Mouse (Mus musculus): ENCODE data around the gene Snd1. TPM values are rescaled to one million over a fixed set of nuclear protein-coding genes. Genes with fewer than 3 reads are reported as not detected.

Snd1 gene
- polyA plus RNA-seq, 1 experiment from 2014 or later = 127 TPM

DNA sequence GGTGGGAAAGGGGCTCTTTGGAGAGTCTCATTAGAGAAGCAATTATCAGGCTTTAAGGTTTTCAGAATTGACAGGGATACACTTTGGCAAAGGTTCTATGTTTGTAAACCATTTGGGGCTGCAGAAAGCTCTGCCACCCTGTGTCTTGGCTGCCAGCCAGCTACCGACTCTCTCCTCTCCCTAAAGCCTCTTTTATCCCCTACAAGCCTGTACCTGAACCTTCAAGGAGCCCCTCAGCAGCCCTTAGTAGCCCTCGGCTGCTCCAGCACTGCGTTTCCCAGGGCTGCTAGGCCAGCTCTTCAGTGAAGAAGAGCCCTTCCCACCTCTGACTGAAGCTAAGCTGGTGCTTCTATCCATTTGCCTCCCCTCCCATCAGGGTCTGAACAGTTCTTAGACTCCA is 378.2 kb downstream of the Snd1 start:
- Histone ChIP-seq H3K9ac (ENCODE audit: low read depth, low read length) (no peak overlapping the region), H3K4me2 (ENCODE audit: low read depth, low read length) (no peak overlapping the region), H3K27me3 (replicated peaks; ENCODE audit: control insufficient read depth, insufficient read depth, low read length) (no peaks in the 10 kb centered on the region), H3K4me1 (ENCODE audit: control insufficient read depth, insufficient read depth, low read length) (peaks cover 31% of the 10 kb centered on the region), H3K4me3 (ENCODE audit: low read length) (no peak overlapping the region), H3K9me3 (ENCODE audit: control insufficient read depth, low read length) (no peaks in the 10 kb centered on the region), H3K27ac (ENCODE audit: low read length) (no peak overlapping the region), H3K36me3 (ENCODE audit: control insufficient read depth, insufficient read depth, low read length) (no peaks in the 10 kb centered on the region)
- ATAC-seq = no peak
- 49% methylated on average over 3 of the region's 3 CpGs for WGBS

DNA sequence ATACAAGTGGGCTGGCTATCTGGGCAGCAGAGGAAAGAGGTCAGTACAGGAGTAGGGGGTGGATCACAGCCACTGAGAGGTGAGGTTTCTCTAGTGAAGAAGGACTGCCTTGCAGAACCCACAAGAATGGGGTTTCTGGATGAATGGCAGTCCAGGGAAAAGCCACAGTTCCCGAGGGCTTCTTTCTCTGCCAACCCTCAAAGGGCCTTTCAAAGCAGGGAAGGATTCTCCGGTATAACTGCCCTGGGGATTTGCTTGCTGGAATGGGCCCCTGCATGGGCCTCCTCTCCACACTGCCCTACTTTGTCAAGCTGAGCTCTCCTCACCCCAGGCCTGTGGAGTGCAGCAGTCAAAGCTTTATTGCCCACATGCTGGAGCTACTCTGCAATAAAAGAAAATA is 378.7 kb downstream of the Snd1 start:
- H3K27ac ChIP-seq (ENCODE audit: low read length) = no peak overlapping the region
- H3K4me3 ChIP-seq (ENCODE audit: low read length) = no peak overlapping the region
- H3K4me1 ChIP-seq (ENCODE audit: control insufficient read depth, insufficient read depth, low read length) = peaks cover 31% of the 10 kb centered on the region
- H3K4me2 ChIP-seq (ENCODE audit: low read depth, low read length) = no peak overlapping the region
- no peak for ATAC-seq
- H3K27me3 ChIP-seq (replicated peaks; ENCODE audit: control insufficient read depth, insufficient read depth, low read length) = no peaks in the 10 kb centered on the region
- no peaks in the 10 kb centered on the region for H3K36me3 ChIP-seq (ENCODE audit: control insufficient read depth, insufficient read depth, low read length)
- no peaks in the 10 kb centered on the region for H3K9me3 ChIP-seq (ENCODE audit: control insufficient read depth, low read length)
- WGBS = 30% methylated on average over 2 of the region's 2 CpGs
- no peak overlapping the region for H3K9ac ChIP-seq (ENCODE audit: low read depth, low read length)

DNA sequence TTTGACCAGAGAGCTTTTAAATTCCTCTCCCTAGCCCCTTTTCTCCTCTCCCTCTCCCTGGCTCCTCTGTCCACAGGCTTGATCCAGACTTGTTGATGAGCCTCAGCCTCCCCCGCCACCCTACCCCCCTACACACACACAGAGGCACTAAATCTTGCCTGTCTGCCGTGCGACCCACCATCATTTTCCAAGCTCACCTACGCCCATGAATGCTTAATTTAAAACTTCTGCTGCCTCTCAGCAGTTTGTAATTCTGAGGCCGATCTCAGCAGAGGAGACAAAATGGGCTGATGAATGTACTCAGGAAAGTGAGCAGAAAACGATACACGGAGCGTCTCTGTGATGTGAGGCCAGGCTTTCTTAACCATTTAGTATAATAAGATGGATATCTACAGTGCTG is 379.7 kb downstream of the Snd1 start:
- H3K4me2 ChIP-seq (ENCODE audit: low read depth, low read length) = no peak overlapping the region
- no peaks in the 10 kb centered on the region for H3K36me3 ChIP-seq (ENCODE audit: control insufficient read depth, insufficient read depth, low read length)
- H3K4me1 ChIP-seq (ENCODE audit: control insufficient read depth, insufficient read depth, low read length) = peaks cover 31% of the 10 kb centered on the region
- no peak overlapping the region for H3K27ac ChIP-seq (ENCODE audit: low read length)
- H3K9me3 ChIP-seq (ENCODE audit: control insufficient read depth, low read length) = no peaks in the 10 kb centered on the region
- no peak for ATAC-seq
- no peak overlapping the region for H3K4me3 ChIP-seq (ENCODE audit: low read length)
- WGBS = 49% methylated on average over 8 of the region's 8 CpGs
- no peaks in the 10 kb centered on the region for H3K27me3 ChIP-seq (replicated peaks; ENCODE audit: control insufficient read depth, insufficient read depth, low read length)
- H3K9ac ChIP-seq (ENCODE audit: low read depth, low read length) = no peak overlapping the region

DNA sequence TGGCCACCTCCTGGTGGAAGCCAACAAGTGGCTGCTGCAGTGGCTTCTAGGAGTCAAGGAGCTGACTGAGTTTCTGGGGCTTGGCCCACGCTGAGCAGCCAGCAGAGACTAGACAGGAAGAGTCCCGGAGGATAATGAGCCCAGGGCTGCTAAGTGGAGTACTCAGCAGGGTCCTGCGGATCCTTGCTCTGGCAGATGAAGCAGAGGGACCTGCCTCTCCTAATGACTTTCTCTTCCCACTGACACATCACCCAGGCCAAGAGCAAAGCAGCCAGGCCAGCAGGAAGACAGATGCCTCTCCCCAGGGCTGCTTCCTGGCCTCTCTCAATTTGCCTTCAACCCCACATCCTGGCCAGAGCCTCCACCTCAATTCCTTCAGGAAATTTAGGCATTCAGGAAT is 380.5 kb downstream of the Snd1 start:
- H3K4me1 ChIP-seq (ENCODE audit: control insufficient read depth, insufficient read depth, low read length) = peaks cover 31% of the 10 kb centered on the region
- no peak overlapping the region for H3K4me3 ChIP-seq (ENCODE audit: low read length)
- no peak overlapping the region for H3K27ac ChIP-seq (ENCODE audit: low read length)
- no peaks in the 10 kb centered on the region for H3K9me3 ChIP-seq (ENCODE audit: control insufficient read depth, low read length)
- H3K36me3 ChIP-seq (ENCODE audit: control insufficient read depth, insufficient read depth, low read length) = no peaks in the 10 kb centered on the region
- no peak overlapping the region for H3K4me2 ChIP-seq (ENCODE audit: low read depth, low read length)
- no peaks in the 10 kb centered on the region for H3K27me3 ChIP-seq (replicated peaks; ENCODE audit: control insufficient read depth, insufficient read depth, low read length)
- WGBS = 44% methylated on average over 3 of the region's 3 CpGs
- no peak overlapping the region for H3K9ac ChIP-seq (ENCODE audit: low read depth, low read length)
- ATAC-seq = no peak

DNA sequence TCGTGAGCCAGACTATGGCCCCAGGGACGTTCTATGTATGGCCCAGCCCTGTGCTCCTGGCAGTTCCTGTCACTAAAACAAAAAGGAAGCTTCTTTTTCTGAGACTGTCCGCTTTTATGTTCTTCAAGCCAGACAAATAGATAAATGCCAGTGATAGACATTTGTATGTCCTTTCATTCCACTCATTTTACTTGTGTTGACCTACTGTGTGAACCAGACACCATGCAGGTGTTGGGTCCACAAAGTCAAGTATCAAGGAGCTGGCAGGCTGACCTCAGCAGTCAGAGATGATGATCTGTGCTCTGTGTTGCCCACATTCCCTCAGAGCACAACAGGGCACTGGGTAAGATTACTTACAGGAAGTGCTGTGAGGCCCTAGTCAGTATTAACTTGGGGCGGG is 381.9 kb downstream of the Snd1 start:
- Histone ChIP-seq H3K36me3 (ENCODE audit: control insufficient read depth, insufficient read depth, low read length) (no peaks in the 10 kb centered on the region), H3K27me3 (replicated peaks; ENCODE audit: control insufficient read depth, insufficient read depth, low read length) (no peaks in the 10 kb centered on the region), H3K4me2 (ENCODE audit: low read depth, low read length) (no peak overlapping the region), H3K9ac (ENCODE audit: low read depth, low read length) (no peak overlapping the region), H3K4me1 (ENCODE audit: control insufficient read depth, insufficient read depth, low read length) (peaks cover 31% of the 10 kb centered on the region), H3K27ac (ENCODE audit: low read length) (no peak overlapping the region), H3K9me3 (ENCODE audit: control insufficient read depth, low read length) (no peaks in the 10 kb centered on the region), H3K4me3 (ENCODE audit: low read length) (no peak overlapping the region)
- WGBS = 66% methylated on average over 4 of the region's 4 CpGs
- 0 out of 2 replicates have a peak, but pooled peaks have one; percentile 41 for ATAC-seq

DNA sequence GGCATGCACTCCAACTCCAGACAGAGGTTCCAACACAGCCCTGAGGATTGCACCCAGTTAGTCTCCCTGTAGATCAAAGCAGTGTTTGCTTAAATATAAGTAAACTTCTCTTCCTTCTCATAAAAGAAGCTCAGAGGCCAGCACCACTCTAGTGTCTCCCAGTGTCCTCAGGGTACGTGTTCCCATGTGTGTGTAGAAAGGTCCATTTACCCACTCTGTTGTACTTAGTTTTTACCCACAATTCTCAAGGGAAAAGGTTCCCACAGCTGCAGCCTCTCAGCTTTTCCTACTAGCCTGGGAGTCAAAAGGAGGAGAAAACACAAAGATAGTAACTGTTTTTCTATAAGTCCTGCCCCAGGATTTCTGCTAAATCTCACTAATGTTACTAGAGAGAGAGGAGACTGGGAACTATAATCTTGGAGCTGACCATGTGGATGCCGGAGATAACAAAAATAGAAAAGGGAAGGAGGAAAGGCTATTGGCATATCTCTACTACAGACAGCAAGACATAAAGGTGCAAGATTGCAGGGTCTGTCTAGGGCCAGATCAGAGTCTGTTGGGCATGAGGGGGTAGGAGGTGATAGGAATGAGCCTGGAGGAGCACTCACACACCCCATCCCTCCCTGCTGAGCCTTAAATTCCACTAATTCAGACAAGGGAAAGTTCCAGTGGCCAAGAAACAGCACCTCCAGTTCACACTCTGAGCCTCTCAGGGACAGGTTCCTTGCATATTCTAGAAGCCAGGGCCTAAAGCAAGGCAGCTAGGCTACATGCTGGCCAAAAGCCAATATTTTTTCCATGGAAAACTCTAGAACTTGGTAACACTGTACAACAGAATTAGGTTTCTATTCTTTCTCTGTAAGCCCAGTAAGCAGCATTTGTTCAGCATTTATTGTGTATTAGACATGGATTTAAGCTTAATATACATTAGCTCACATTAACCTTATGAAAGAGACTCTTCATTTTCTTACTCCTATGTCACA is 382.6 kb downstream of the Snd1 start:
- no peak overlapping the region for H3K4me2 ChIP-seq (ENCODE audit: low read depth, low read length)
- ATAC-seq = no peak
- H3K9me3 ChIP-seq (ENCODE audit: control insufficient read depth, low read length) = no peaks in the 10 kb centered on the region
- H3K9ac ChIP-seq (ENCODE audit: low read depth, low read length) = no peak overlapping the region
- H3K4me3 ChIP-seq (ENCODE audit: low read length) = no peak overlapping the region
- H3K27me3 ChIP-seq (replicated peaks; ENCODE audit: control insufficient read depth, insufficient read depth, low read length) = no peaks in the 10 kb centered on the region
- H3K27ac ChIP-seq (ENCODE audit: low read length) = no peak overlapping the region
- WGBS = 54% methylated on average over 2 of the region's 2 CpGs
- peaks cover 31% of the 10 kb centered on the region for H3K4me1 ChIP-seq (ENCODE audit: control insufficient read depth, insufficient read depth, low read length)
- no peaks in the 10 kb centered on the region for H3K36me3 ChIP-seq (ENCODE audit: control insufficient read depth, insufficient read depth, low read length)

DNA sequence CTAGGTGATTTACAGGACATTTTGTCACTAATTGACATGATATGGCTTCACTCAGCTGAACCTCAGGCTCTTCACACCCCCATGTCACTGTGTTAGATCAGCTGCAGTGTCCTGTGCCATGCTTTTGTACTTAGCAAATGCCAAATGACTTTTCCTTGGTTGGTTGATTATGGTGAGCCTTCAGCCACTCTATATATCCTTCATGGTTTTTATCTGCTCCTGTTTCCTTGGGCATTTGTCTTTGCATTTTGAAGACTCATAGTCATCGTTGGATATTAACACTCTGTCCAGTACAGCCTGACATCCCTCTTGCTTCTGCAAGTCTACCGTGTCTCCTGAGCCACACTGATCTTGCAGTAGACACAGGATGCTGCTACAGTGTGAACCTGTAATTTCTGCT is 384.2 kb downstream of the Snd1 start:
- Histone ChIP-seq H3K4me3 (ENCODE audit: low read length) (no peak overlapping the region), H3K27me3 (replicated peaks; ENCODE audit: control insufficient read depth, insufficient read depth, low read length) (no peaks in the 10 kb centered on the region), H3K9ac (ENCODE audit: low read depth, low read length) (no peak overlapping the region), H3K4me1 (ENCODE audit: control insufficient read depth, insufficient read depth, low read length) (peaks cover 21% of the 10 kb centered on the region), H3K36me3 (ENCODE audit: control insufficient read depth, insufficient read depth, low read length) (no peaks in the 10 kb centered on the region), H3K4me2 (ENCODE audit: low read depth, low read length) (no peak overlapping the region), H3K27ac (ENCODE audit: low read length) (no peak overlapping the region), H3K9me3 (ENCODE audit: control insufficient read depth, low read length) (no peaks in the 10 kb centered on the region)
- no peak for ATAC-seq
- 95% methylated on average over 2 of the region's 2 CpGs for WGBS

DNA sequence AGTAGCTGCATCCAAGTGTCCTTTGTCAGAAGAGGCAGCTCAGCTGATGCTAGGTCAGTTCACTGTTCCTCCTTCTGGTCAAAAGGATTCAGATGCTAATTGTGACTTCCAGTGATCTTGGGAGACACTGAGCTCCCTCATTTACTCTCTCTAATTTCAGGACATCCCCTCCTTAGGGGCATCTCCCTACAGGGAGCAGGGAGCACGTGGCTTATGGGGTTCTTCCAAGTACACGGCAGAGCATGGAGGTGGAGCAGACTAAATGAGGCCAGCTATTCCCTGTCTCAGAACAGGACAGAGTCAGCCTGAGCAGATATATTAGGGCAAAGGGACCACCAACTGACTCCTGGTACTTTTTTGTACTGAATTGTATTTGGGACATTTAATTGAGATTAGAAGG is 385.5 kb downstream of the Snd1 start:
- Histone ChIP-seq H3K4me2 (ENCODE audit: low read depth, low read length) (no peak overlapping the region), H3K27me3 (replicated peaks; ENCODE audit: control insufficient read depth, insufficient read depth, low read length) (no peaks in the 10 kb centered on the region), H3K4me1 (ENCODE audit: control insufficient read depth, insufficient read depth, low read length) (peaks cover 24% of the 10 kb centered on the region), H3K9ac (ENCODE audit: low read depth, low read length) (no peak overlapping the region), H3K36me3 (ENCODE audit: control insufficient read depth, insufficient read depth, low read length) (no peaks in the 10 kb centered on the region), H3K4me3 (ENCODE audit: low read length) (no peak overlapping the region), H3K9me3 (ENCODE audit: control insufficient read depth, low read length) (no peaks in the 10 kb centered on the region), H3K27ac (ENCODE audit: low read length) (no peak overlapping the region)
- 61% methylated on average over 2 of the region's 2 CpGs for WGBS
- ATAC-seq = no peak

DNA sequence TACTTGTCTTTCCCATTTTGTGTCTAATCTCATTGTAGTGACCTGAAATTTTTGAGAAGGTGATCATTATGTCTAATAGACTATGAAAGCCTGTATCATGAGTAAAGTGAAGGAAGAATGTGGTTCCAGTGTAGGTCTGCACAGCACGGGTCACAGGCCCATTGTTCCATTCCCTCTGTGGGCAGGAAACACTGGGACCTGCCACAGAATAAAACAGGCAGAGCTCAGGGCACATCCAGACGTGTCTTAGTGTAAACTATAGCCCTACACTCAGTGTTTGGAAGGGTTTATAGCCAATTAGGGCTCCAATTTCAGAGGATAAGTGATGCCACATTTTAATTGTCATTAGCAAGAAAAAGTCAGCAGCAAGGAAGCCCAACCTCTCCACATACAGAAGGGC is 386.0 kb downstream of the Snd1 start:
- Histone ChIP-seq H3K4me2 (ENCODE audit: low read depth, low read length) (no peak overlapping the region), H3K36me3 (ENCODE audit: control insufficient read depth, insufficient read depth, low read length) (no peaks in the 10 kb centered on the region), H3K9me3 (ENCODE audit: control insufficient read depth, low read length) (no peaks in the 10 kb centered on the region), H3K9ac (ENCODE audit: low read depth, low read length) (no peak overlapping the region), H3K27ac (ENCODE audit: low read length) (no peak overlapping the region), H3K27me3 (replicated peaks; ENCODE audit: control insufficient read depth, insufficient read depth, low read length) (no peaks in the 10 kb centered on the region), H3K4me3 (ENCODE audit: low read length) (no peak overlapping the region), H3K4me1 (ENCODE audit: control insufficient read depth, insufficient read depth, low read length) (peaks cover 22% of the 10 kb centered on the region)
- WGBS = 54% methylated on average over 2 of the region's 2 CpGs
- ATAC-seq = no peak
